8 mouse cellular contexts compared by ENCODE assay signal in the genomic region with DNA sequence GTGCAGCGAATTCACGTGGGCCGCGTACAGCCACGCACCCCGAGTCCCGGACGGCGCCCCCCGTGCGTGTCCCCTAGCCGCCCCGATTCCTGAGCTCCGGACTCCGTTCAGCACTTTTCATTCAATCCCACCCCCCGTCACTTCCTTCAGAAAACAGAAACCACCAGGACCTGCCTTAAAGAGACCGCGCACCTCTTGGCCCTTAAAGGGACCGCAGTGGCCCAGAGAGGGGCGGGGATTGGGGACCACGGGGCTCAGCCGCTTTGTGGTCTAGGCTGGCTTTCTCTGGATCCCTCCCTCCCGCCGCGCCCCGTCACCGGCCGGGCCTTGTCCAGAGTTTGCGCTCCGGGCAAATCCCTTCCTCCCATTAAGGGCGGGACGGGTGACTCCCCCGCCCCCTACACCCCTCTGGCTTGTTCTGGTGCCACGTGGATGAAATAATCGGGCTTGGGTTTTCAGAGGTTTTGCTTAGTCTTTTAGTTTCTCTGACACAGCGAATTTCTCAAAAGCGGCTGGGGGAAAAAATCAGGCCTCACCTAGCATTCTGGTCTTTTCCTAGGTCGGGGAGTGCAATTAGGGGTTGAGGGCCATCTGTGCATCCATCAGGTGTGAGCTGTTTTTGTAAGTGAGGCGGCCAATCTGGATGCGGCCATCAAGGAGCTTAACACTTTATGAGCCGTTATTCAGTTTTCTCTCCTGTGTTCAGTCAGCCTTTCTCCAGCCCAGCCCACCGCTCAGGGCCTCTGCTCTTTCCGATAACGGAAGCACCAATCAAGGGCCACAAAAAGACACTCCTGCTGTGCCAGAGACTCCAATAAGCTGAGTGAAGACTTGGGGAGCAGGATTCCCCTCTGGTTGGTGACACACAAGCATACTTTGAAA. TPM values are rescaled to one million over a fixed set of nuclear protein-coding genes. Genes with fewer than 3 reads are reported as not detected.
DNase-seq lines count a peak whose midpoint lies in the region.

A gene (minus strand): TSS at position 200 of the 882 bp plus-strand sequence.

- no peaks in the 10 kb centered on the region for H3K79me2 ChIP-seq in macrophage (ENCODE audit: inconsistent target)

- no peaks in the 10 kb centered on the region for H3K36me3 ChIP-seq in macrophage (ENCODE audit: inconsistent target)

- 11% methylated on average over 43 of the region's 44 CpGs for WGBS in macrophage (ENCODE audit: missing documents)

- peak; percentile 72 for DNase-seq in adrenal gland, adult 8-10 months
- peak; percentile 95 for DNase-seq in embryo, embryonic 11 days
- peak; percentile 95 for DNase-seq in gastrocnemius, postnatal 14 days
- peak; percentile 50 for DNase-seq in induced T-regulatory cell, adult 2 months (ENCODE audit: low read depth)
- DNase-seq in left cerebral cortex, adult 8-10 months (ENCODE audit: low spot score in 2 of 2) = peak; percentile 25 to 72
- DNase-seq in right cerebral cortex, adult 2 months (ENCODE audit: low spot score in 2 of 2) = peak; percentile 39 to 52
- DNase-seq in urinary bladder, postnatal 36 days (ENCODE audit: low spot score in 2 of 2) = peak; percentile 80 to 90

- peak within 1 kb of the TSS; percentile 10 for H3K27ac ChIP-seq in macrophage

- H3K4me3 ChIP-seq in macrophage (ENCODE audit: inconsistent target) = peak within 1 kb of the TSS; percentile 45

- intact Hi-C loops in gastrocnemius, postnatal 14 days (cut with DNase I; ENCODE audit: low total_unique reads) = no loop called here

RNA-seq across cellular contexts. Expression of the gene that starts here (rescaled TPM):
- 10 to 100 TPM; 10.6 to 40.4 (median 26.8) TPM for total RNA-seq in adrenal gland, adult 8-10 months (2022)
- 10 to 100 TPM; 12.0 to 24.9 TPM for total RNA-seq in gastrocnemius, postnatal 14 days (2021)
- 10 to 100 TPM; 12.8 to 18.5 (median 15.2) TPM for total RNA-seq in left cerebral cortex, adult 8-10 months (2022)
- total RNA-seq in macrophage (2018; cell fraction: chromatin; rRNA removed) = 10 to 100 TPM in 10 of 26 experiments, 1 to 10 TPM in 14, under 1 TPM in 2; 0.71 to 56.0 (median 5.7) TPM
- 10 to 100 TPM in 4 of 26 experiments, 1 to 10 TPM in 22; 2.3 to 35.7 (median 4.1) TPM for total RNA-seq in macrophage (2018; cell fraction: cytosol; rRNA removed)
- 10 to 100 TPM in 6 of 26 experiments, 1 to 10 TPM in 19, under 1 TPM in 1; 0.79 to 20.5 (median 5.0) TPM for total RNA-seq in macrophage (2018; cell fraction: nucleus; rRNA removed)
- polyA plus RNA-seq in macrophage (2018) = 2.1 to 4.0 TPM (median 2.5 TPM) in 3 replicates

Comparison
In these comparisons a context has a peak if more than half of its experiments do, and no peak if none do; other contexts are left out.
1. Peak in every context shown above with its lines: DNase-seq, H3K4me3 ChIP-seq and H3K27ac ChIP-seq.